Mouse (Mus musculus): ENCODE measurements around the gene Serinc5. TPM values are rescaled to one million over a fixed set of nuclear protein-coding genes. Genes with fewer than 3 reads are reported as not detected.
"Not testable (repeated sequence)": the region's sequence is repeated elsewhere in the genome, so short reads cannot be mapped to it uniquely, and the experiment has no call there.

The Serinc5 gene
- polyA plus RNA-seq, 1 experiment from 2014 or later = 20.0 TPM

DNA sequence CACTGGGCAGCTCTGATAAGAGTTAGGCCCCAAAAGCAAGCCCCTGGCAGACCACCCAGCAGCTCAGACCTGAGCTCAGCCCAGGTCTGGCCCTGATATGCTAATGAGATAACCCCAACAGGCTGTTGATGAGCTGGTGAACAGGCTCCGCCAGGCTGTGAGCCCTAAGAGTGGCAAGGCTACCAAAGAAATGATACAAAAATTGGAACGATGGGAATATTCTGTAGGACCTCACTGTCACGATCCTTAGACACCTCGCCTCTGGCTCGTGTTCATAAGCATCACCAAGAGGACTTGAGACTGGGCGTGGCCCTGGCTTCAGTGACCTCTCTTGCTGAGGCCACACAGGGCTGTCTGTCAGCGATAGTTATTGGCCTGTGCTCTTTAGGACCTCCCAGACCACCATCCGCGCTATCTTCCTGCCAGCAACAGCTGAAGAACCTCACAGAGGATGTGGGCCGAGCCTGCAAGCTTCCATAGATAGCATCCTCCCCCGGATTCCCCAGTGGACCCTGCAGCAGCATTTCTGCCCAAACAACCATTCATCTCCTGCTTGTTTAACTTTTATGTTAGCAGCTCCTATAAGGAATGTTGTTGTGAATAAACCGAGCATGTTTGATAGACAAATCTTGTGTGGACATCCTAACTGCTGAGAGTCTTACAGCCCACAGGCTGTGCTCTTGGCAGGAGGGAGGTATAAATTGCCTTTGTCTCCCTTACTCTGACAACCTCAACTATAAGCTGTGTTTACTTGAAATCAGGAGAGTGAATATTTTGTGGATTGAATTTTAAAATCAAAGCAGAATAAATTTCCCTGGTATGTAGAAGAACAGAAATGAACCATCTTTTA lies 17.9 kb upstream of the Serinc5 start:
- ATAC-seq (ENCODE audit: insufficient number of reproducible peaks, low FRiP score, low TSS enrichment, low read depth) = no peak
- Histone ChIP-seq H3K4me2 (replicated peaks) (no peak overlapping the region), H3K27me3 (no peaks in the 10 kb centered on the region), H3K36me3 (no peaks in the 10 kb centered on the region), H3K27ac (replicated peaks) (no peak overlapping the region), H3K4me1 (peaks cover 7% of the 10 kb centered on the region; the same call in 1 of the 2 replicates), H3K9me3 (replicated peaks) (no peaks in the 10 kb centered on the region), H3K9ac (no peak overlapping the region), H3K4me3 (replicated peaks) (no peak overlapping the region)
- 51% methylated on average over 12 of the region's 12 CpGs for WGBS

DNA sequence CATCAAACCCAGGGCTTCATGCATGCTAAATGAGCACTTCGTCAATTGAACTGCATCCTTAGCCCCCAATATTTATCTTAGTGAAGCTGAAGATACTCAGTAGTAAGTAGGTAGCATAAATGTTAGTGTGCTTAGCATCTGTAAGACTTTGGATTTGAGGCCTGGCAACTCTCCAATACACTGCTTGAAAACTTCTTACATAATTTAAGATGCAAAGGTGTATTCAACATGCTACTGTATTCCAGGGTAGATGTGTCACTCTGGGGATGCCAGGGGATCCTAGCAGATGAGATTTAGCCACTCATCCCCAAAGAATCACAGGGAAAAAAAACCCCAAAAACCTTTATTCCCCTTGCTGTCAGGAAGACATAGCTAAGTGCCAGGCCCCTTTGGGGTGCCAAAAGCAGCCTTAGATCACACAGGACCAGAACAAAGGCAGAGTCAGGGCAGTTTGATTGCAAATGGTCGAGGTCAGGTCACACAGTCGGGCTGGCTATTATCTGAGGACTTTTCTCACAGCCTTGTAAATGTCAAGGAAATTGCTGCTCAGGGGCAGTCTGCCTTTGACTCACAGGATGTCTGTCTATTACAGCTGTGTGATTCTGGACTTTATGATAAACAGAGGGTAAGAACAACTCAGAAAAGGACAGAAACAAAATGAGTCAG lies 17.0 kb upstream of the Serinc5 start:
- Histone ChIP-seq H3K4me3 (replicated peaks) (no peak overlapping the region), H3K27ac (replicated peaks) (no peak overlapping the region), H3K9ac (no peak overlapping the region), H3K4me1 (peaks cover 7% of the 10 kb centered on the region; the same call in 1 of the 2 replicates), H3K9me3 (replicated peaks) (no peaks in the 10 kb centered on the region), H3K4me2 (replicated peaks) (no peak overlapping the region), H3K36me3 (no peaks in the 10 kb centered on the region), H3K27me3 (no peaks in the 10 kb centered on the region)
- 28% methylated on average over 3 of the region's 3 CpGs for WGBS
- ATAC-seq (ENCODE audit: insufficient number of reproducible peaks, low FRiP score, low TSS enrichment, low read depth) = no peak

DNA sequence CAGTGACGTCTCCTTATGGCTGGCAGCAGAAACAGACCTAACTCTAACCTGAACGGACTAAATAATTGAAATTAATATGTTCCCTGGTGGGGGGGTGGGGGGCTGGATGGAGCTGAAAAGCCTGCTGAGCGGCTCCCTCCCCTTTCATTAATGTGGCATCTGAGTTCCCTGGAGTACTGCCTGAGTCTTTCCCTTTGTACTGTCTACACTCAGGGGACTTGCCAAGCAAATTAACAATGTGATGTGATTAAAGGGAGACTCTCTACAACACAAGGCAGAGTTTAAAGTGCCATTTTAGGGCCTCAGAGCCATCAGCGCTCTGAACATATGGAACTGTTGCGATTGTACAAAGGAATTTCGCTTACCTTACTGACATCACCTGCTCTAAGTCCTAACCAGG lies 16.4 kb upstream of the Serinc5 start:
- Histone ChIP-seq H3K36me3 (no peaks in the 10 kb centered on the region), H3K4me1 (peaks cover 7% of the 10 kb centered on the region; the same call in 1 of the 2 replicates), H3K9me3 (replicated peaks) (no peaks in the 10 kb centered on the region), H3K9ac (no peak overlapping the region), H3K4me2 (replicated peaks) (no peak overlapping the region), H3K4me3 (replicated peaks) (no peak overlapping the region), H3K27me3 (no peaks in the 10 kb centered on the region), H3K27ac (replicated peaks) (no peak overlapping the region)
- no peak for ATAC-seq (ENCODE audit: insufficient number of reproducible peaks, low FRiP score, low TSS enrichment, low read depth)
- WGBS = 49% methylated on average over 6 of the region's 6 CpGs

DNA sequence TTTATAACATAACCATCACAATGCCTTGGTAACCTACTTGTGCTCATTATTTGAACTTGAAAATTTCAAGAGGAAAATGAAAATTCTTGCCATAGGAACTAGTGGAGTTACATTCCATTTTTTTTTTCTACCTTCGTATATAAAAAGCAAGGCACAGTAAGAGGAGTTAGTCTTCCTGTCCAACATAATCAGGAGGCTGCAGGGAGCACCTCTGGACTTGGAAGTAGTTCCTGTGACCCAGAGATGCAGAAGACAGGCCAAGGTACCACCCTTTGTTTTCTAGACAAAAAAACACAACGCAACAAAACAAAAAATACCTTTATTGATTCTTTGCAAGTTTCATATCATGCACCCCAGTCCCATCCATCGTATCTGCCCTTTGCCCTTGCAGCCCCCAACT lies 16.0 kb upstream of the Serinc5 start:
- H3K27me3 ChIP-seq = no peaks in the 10 kb centered on the region
- 78% methylated on average over 3 of the region's 3 CpGs for WGBS

DNA sequence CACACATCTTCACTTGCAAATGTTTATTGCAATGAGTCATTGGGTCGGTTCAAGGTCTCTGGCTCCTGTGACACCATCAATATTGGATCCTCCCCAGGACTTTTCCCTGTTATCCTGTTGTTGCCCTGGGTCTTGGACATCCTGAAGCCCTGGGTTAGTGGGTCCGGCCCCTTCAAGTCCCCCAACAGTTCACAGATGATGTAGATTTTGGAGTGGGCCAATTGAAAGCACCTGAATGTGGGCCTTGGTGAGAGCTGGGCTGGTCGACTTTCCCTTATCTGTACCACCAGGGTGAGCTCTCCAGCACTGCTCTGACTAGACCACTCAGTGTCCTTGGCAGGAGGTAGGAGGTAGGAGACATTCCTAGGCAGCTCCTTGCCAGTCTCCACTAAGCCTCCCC lies 15.5 kb upstream of the Serinc5 start:
- H3K36me3 ChIP-seq = no peaks in the 10 kb centered on the region
- no peak overlapping the region for H3K4me2 ChIP-seq (replicated peaks)
- peaks cover 7% of the 10 kb centered on the region; the same call in 1 of the 2 replicates for H3K4me1 ChIP-seq
- 70% methylated on average over 3 of the region's 3 CpGs for WGBS
- H3K9ac ChIP-seq = no peak overlapping the region
- H3K9me3 ChIP-seq (replicated peaks) = no peaks in the 10 kb centered on the region
- H3K4me3 ChIP-seq (replicated peaks) = no peak overlapping the region
- no peaks in the 10 kb centered on the region for H3K27me3 ChIP-seq
- no peak; the same call in 1 of the 2 replicates for ATAC-seq (ENCODE audit: insufficient number of reproducible peaks, low FRiP score, low TSS enrichment, low read depth)
- H3K27ac ChIP-seq (replicated peaks) = no peak overlapping the region

More for the DNA sequence above, 16.0 kb upstream of the Serinc5 start:
- Histone ChIP-seq H3K4me2 (replicated peaks) (no peak overlapping the region), H3K27ac (replicated peaks) (no peak overlapping the region), H3K4me3 (replicated peaks) (no peak overlapping the region), H3K9ac (no peak overlapping the region), H3K4me1 (peaks cover 7% of the 10 kb centered on the region; the same call in 1 of the 2 replicates), H3K9me3 (replicated peaks) (no peaks in the 10 kb centered on the region), H3K36me3 (no peaks in the 10 kb centered on the region)
- no peak for ATAC-seq (ENCODE audit: insufficient number of reproducible peaks, low FRiP score, low TSS enrichment, low read depth)

DNA sequence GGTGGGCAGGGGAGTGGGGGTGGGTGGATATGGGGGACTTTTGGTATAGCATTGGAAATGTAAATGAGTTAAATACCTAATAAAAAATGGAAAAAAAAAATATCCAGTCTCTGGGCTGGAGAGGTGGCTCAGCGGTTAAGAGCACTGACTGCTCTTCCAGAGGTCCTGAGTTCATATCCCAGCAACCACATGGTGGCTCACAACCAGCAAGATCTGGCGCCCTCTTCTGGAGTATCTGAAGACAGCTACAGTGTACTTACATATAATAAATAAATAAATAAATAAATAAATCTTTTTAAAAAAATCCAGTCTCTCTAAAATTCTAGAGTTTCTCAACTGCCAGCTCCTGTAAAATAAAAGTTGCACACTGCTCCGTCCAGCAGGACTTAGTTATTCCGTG lies 5.6 kb upstream of the Serinc5 start:
- H3K9ac ChIP-seq; H3K27me3 ChIP-seq; H3K36me3 ChIP-seq; H3K4me3 ChIP-seq (replicated peaks); H3K4me2 ChIP-seq (replicated peaks); ATAC-seq (ENCODE audit: insufficient number of reproducible peaks, low FRiP score, low TSS enrichment, low read depth); H3K4me1 ChIP-seq; H3K9me3 ChIP-seq (replicated peaks); H3K27ac ChIP-seq (replicated peaks): not testable (repeated sequence)
- 79% methylated on average over 4 of the region's 4 CpGs for WGBS

DNA sequence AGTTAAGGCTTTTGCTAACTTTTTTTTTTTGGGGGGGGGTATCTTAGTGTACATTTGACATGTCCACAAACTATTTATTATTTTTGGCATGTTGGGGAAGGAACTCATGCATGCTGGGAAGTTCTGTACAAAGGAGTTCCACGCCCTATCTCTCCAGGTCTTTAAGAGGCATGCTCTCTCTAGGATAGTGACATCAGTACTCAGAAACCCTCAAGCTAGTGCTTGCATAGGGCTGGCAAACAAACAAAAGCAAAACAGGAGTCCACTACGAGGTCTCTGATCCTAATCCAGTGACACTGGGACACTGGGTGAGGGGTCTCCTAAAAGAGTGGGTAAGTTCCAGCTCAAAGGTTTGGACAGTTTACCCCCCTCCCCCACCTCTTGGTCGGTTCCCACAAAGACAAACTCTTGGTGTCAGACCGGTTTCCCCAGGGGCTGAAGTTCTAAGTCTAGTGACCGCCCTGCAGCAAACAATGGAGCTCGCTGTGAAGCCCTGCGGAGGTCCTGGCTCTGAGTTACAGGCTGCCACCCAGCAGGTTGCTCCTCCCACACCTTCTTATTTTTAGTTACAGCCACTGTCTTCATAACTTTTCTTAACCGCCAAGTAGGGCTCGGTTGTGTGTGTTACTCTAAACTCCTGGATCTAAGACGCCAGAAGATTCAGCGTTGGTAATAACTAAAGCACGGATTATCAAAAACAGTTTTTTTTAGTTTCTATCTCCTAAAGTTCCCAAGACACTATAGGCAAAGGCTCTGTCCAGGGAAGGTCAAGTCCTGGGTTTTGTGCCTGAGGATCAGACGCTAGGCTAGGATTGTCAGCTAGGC lies 1.2 kb upstream of the Serinc5 start:
- no peaks in the 10 kb centered on the region for H3K27me3 ChIP-seq
- WGBS = 7% methylated on average over 13 of the region's 13 CpGs
- H3K9ac ChIP-seq = peak overlapping the region; percentile 72; the same call in 1 of the 2 replicates
- H3K4me1 ChIP-seq = peaks cover 27% of the 10 kb centered on the region
- no peaks in the 10 kb centered on the region for H3K9me3 ChIP-seq (replicated peaks)
- H3K4me3 ChIP-seq (replicated peaks) = peak overlapping the region; percentile 90
- H3K4me2 ChIP-seq (replicated peaks) = peak overlapping the region; percentile 88
- H3K36me3 ChIP-seq = no peaks in the 10 kb centered on the region
- peak overlapping the region; percentile 94 for H3K27ac ChIP-seq (replicated peaks)
- no peak for ATAC-seq (ENCODE audit: insufficient number of reproducible peaks, low FRiP score, low TSS enrichment, low read depth)

DNA sequence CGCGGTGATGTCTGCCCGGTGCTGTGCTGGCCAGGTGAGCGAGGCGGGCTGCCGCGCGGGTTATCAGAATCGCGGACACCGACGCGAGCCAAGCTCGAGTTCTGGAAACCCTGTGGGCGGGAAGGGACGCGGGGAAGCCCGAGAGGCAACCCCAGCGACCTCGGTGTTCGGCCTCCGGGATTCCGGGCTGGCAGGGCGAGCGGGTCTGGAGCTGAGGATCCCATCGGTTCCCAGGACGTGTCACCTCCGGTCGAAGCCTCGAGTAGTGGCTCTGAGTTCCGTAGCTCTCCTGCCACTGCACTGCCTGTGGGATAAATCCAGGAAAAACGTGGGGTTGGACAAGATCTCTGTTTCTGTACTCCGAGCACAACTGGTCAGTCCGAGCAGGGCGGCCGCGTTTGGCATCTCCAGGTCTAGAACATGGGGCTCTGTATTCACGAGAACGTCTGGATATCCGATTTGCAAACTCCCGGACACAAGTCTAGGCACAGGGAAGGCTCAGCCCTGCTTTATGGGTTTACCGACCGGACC lies 428 bp downstream of the Serinc5 start:
- H3K36me3 ChIP-seq = no peaks in the 10 kb centered on the region
- H3K4me3 ChIP-seq (replicated peaks) = peak overlapping the region; percentile 90
- peak overlapping the region; percentile 94 for H3K27ac ChIP-seq (replicated peaks)
- peak; percentile 48 for ATAC-seq (ENCODE audit: insufficient number of reproducible peaks, low FRiP score, low TSS enrichment, low read depth)
- no peaks in the 10 kb centered on the region for H3K9me3 ChIP-seq (replicated peaks)
- H3K4me1 ChIP-seq = peaks cover 27% of the 10 kb centered on the region
- peak overlapping the region; percentile 88 for H3K4me2 ChIP-seq (replicated peaks)
- under 1% methylated on average over 43 of the region's 43 CpGs for WGBS
- H3K9ac ChIP-seq = peak overlapping the region; percentile 72
- no peaks in the 10 kb centered on the region for H3K27me3 ChIP-seq

DNA sequence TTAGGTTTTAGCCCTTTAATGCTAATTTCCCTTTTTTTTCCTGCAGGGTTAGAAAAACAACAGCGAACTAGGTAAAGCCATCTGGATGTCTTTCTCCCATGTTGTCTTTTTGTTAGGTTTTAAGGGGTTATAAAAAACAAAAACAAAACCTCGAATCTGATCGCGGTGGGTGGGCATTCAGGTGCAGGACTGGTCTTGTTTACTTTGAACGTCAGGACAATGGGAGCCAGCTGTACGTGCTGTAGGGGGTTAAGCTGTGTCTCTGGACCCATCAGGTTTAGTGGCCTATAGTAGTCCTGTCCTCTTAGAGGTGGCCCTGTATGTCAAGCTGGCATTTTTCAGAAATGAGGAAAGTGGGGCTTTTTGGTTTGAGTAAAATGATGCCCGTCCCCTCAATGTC lies 1.0 kb downstream of the Serinc5 start:
- peaks cover 27% of the 10 kb centered on the region for H3K4me1 ChIP-seq
- peak overlapping the region; percentile 90 for H3K4me3 ChIP-seq (replicated peaks)
- peak overlapping the region; percentile 88 for H3K4me2 ChIP-seq (replicated peaks)
- H3K9ac ChIP-seq = peak overlapping the region; percentile 72; the same call in 1 of the 2 replicates
- H3K9me3 ChIP-seq (replicated peaks) = no peaks in the 10 kb centered on the region
- no peak for ATAC-seq (ENCODE audit: insufficient number of reproducible peaks, low FRiP score, low TSS enrichment, low read depth)
- WGBS = 10% methylated on average over 7 of the region's 7 CpGs
- no peak overlapping the region for H3K27ac ChIP-seq (replicated peaks)
- no peaks in the 10 kb centered on the region for H3K36me3 ChIP-seq
- no peaks in the 10 kb centered on the region for H3K27me3 ChIP-seq

DNA sequence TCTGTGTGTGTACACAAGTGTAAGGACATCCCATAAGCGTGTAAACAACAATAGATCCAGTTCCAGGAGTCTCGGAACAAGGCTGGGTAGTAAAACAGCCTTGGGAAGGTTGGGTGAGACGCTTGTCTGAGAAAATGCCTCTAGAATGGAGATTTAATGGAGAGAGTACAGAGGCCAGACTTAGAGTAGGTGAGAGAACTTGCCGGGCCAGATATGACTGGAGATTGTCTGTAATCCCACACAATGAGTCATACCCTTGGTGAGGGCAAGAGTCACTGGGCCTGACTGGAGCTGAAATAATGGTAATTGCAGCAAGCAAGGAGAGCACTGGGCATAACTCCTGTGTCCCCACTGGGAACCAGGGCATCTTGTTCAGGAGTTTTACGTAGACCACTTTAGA lies 2.2 kb downstream of the Serinc5 start:
- Histone ChIP-seq H3K4me2 (replicated peaks) (peak overlapping the region; percentile 88; the same call in 1 of the 2 replicates), H3K4me1 (peaks cover 27% of the 10 kb centered on the region), H3K9me3 (replicated peaks) (no peaks in the 10 kb centered on the region), H3K27ac (replicated peaks) (0 out of 2 replicates have a peak overlapping the region, but pooled peaks have one; percentile 18), H3K4me3 (replicated peaks) (no peak overlapping the region), H3K36me3 (no peaks in the 10 kb centered on the region), H3K27me3 (no peaks in the 10 kb centered on the region), H3K9ac (no peak overlapping the region)
- no peak for ATAC-seq (ENCODE audit: insufficient number of reproducible peaks, low FRiP score, low TSS enrichment, low read depth)
- WGBS = 74% methylated on average over 5 of the region's 5 CpGs

DNA sequence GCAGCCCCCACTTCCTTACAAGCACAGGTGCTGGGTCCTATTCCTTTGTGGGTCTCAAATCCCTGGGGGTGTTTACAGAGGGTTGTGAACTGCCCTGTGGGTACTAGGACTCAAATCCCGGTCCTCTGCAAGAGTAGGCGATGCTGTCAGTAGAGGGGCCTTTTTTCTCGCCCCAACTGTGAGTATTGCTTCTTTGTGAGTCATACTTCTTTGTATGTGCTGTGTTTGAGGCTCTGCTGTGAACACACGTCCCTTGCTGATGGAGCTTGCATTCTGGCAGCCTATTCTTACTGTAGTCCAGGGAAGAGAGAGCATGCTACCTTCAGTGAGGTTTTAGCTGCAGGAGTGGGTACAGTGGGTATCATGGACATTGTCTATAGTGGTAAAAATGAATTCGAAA lies 4.3 kb downstream of the Serinc5 start:
- no peak overlapping the region for H3K9ac ChIP-seq
- WGBS = 73% methylated on average over 5 of the region's 5 CpGs
- no peaks in the 10 kb centered on the region for H3K36me3 ChIP-seq
- no peak overlapping the region for H3K4me2 ChIP-seq (replicated peaks)
- no peak overlapping the region for H3K27ac ChIP-seq (replicated peaks)
- H3K4me1 ChIP-seq = peaks cover 18% of the 10 kb centered on the region
- H3K27me3 ChIP-seq = no peaks in the 10 kb centered on the region
- no peaks in the 10 kb centered on the region for H3K9me3 ChIP-seq (replicated peaks)
- no peak overlapping the region for H3K4me3 ChIP-seq (replicated peaks)
- ATAC-seq (ENCODE audit: insufficient number of reproducible peaks, low FRiP score, low TSS enrichment, low read depth) = no peak

All from embryonic facial prominence, embryonic 15.5 days (tissue).